20 mouse cellular contexts compared by ENCODE assay signal in the genomic region with DNA sequence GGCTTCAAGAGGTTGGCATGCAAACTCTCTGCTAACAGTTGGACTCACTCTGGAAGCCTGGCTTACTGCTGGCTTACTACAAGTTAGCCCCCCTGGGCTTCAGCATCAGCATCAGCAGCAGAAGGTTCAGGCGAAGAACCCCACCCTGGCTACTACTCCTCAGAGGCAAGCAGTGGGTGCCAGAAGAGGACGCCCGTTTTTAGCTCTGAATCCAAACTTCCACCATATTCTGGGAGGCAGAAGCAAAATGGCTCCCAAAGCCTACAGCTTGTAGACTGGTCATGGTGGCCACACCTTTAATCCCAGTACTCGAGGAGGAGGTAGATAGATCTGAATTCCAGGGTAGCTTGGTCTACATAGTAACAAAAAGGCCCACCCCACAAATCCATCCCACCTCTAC. TPM values are rescaled to one million over a fixed set of nuclear protein-coding genes. Genes with fewer than 3 reads are reported as not detected.
"Had no signal": no experiment of that assay in that cellular context is flagged by ENCODE, and none has a peak within 500 bp of the region (broad histone marks: within the 10 kb centered on the region; RNA-seq: fewer than 3 reads in every experiment).

No protein-coding gene starts in this region.

- H3K4me3 ChIP-seq: liver, embryonic 15.5 days; lung, embryonic 15.5 days; megakaryocyte, embryonic 14.5 days; midbrain, embryonic 13.5 days; midbrain, embryonic 15.5 days; neural tube, embryonic 13.5 days had no signal

- H3K9me3 ChIP-seq: liver, embryonic 15.5 days; lung, embryonic 15.5 days; megakaryocyte, embryonic 14.5 days; midbrain, embryonic 13.5 days; midbrain, embryonic 15.5 days; neural tube, embryonic 13.5 days had no signal

- H3K27me3 ChIP-seq: liver, embryonic 15.5 days; lung, embryonic 15.5 days; megakaryocyte, embryonic 14.5 days; midbrain, embryonic 13.5 days; midbrain, embryonic 15.5 days; neural tube, embryonic 13.5 days had no signal

- H3K27ac ChIP-seq: liver, embryonic 15.5 days; lung, embryonic 15.5 days; macrophage; midbrain, embryonic 13.5 days; midbrain, embryonic 15.5 days; neural tube, embryonic 13.5 days had no signal

- H3K4me2 ChIP-seq: liver, embryonic 15.5 days; lung, embryonic 15.5 days; midbrain, embryonic 11.5 days; midbrain, embryonic 13.5 days; midbrain, embryonic 15.5 days; neural tube, embryonic 13.5 days had no signal

- ATAC-seq: liver, postnatal 0 days; lung, postnatal 0 days; midbrain, embryonic 13.5 days; midbrain, embryonic 15.5 days had no signal

- H3K9ac ChIP-seq: liver, embryonic 15.5 days; liver, postnatal 0 days; lung, embryonic 15.5 days; midbrain, embryonic 13.5 days; midbrain, embryonic 15.5 days; neural tube, embryonic 13.5 days had no signal

- H3K4me1 ChIP-seq: lung, embryonic 15.5 days; midbrain, embryonic 13.5 days; midbrain, embryonic 15.5 days; neural tube, embryonic 13.5 days had no signal

- DNase-seq: liver, postnatal 0 days; lung, adult 2 months; lung, postnatal 14 days; lung, postnatal 36 days; right cerebral cortex, postnatal 25 days; right cerebral cortex, postnatal 4 days; spleen, adult 18-20 months; thymus, adult 18-20 months; thymus, postnatal 14 days; thymus, postnatal 36 days had no signal

RNA-seq across cellular contexts. Expression of a gene that starts 6.2 kb away (rescaled TPM):
- total RNA-seq: midbrain, postnatal 0 days had no signal
- polyA plus RNA-seq: lung, adult 2 months had no signal
